Mouse (Mus musculus) T-helper 1 cell (primary cell): ENCODE measurements at regions not wholly inside any gene's neighbourhood (a gene's known extent, or its start where the extent isn't known, plus 50 kb on each side); places are given as distances from the start of the nearest gene placed in this dataset.

Experiments
- in situ Hi-C: fragments of 300-600 bp; cut with MboI, MseI; formaldehyde crosslinking; loops from one replicate; pipeline ENCODE4 v1.15.1; 2025; ENCODE audit warnings: high pct_unique_total_duplicates

DNA sequence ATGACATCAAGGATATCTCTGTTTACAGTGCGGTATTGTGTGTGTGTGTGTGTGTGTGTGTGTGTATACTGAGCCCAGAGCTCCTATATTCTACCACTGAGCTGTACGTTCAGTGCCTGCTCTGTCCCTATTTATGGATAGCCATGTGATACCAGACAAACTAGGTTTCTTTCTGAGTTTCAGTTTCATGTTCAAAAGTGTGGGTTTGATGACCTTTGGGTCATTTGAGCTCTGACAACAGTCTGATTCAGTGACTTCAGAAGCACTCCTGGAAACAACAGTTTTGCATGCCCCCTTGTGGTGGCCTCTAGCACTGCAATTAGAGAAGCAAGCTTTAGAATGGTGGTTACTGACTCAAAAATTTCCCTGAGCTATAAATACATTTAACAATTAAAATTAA lies 50.9 kb upstream of the Tent2 start:
- in situ Hi-C loops: no loop called here

DNA sequence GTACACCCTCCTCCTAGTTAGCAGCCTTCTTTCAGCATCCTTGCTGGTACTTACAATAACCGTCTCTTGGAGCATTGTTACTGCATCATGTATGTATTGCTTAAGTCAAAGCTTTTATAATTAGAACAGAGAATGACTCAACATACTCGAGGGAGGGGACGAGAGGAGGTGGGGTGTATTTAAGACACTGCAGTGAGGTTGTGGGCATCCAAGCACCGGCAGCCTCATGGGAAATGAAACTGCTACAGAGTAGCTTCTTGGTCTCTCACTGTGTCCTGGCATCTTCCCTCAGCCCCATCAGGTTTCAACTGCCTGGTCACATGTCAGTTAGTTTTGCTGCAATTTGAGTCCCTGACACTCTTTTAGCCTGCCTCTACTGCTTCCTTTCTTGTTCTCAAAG lies 50.7 kb upstream of the Homer1 start:
- in situ Hi-C loops: loop anchor here (5.0 kb wide), 2 partner anchors 261 to 496 kb away; no protein-coding TSS in a partner anchor
